Mouse (Mus musculus) CH12.LX (cell line): ENCODE results near the gene Znhit3. TPM values are rescaled to one million over a fixed set of nuclear protein-coding genes. Genes with fewer than 3 reads are reported as not detected.

ENCODE experiments used
- DNase-seq: peaks from one replicate; pipeline ENCODE4 v3.0.0-alpha.2; 2013; ENCODE audit errors: extremely low read depth
- H3K27ac ChIP-seq: 2 replicates; pipeline ENCODE4 v1.5.1; 2012; ENCODE audit warnings: low read depth, mild to moderate bottlenecking, control low read depth, moderate library complexity; ENCODE audit not compliant: insufficient read depth
- H3K27me3 ChIP-seq: replicated peaks from 2 replicates; pipeline ENCODE3; 2012; ENCODE audit warnings: inconsistent platforms
- H3K36me3 ChIP-seq, 2 experiments: replicated peaks in 1 of 2; 2 replicates each; pipeline versions ENCODE3 to v1.6.1; 2012; ENCODE audit warnings: inconsistent platforms in 1 of 2, low read length in 1 of 2, mild to moderate bottlenecking in 1 of 2, mixed read lengths in 1 of 2, moderate library complexity in 1 of 2; ENCODE audit not compliant: control insufficient read depth in 1 of 2, insufficient read depth in 1 of 2
- H3K4me1 ChIP-seq, 2 experiments: 2 replicates each; pipeline ENCODE4 v1.6.1; 2012; ENCODE audit warnings: inconsistent platforms in 1 of 2, moderate library complexity in 1 of 2; ENCODE audit not compliant: insufficient read depth in 2 of 2, control insufficient read depth in 1 of 2
- H3K4me2 ChIP-seq: 2 replicates; pipeline ENCODE4 v1.6.1; 2012; ENCODE audit warnings: low read depth, mild to moderate bottlenecking, control low read depth; ENCODE audit not compliant: poor library complexity, insufficient read depth, severe bottlenecking
- H3K4me3 ChIP-seq, 3 experiments: fragments of 150-350 bp in 1 of 3; sonication (generic) in 1 of 3; replicated peaks in 1 of 3; 2 replicates each; pipeline versions ENCODE3 to v1.5.1; 2011 to 2012; ENCODE audit warnings: low read depth in 2 of 3, low read length in 2 of 3, mild to moderate bottlenecking in 2 of 3, moderate library complexity in 2 of 3, control low read depth in 1 of 3, improper control_type of control experiment in 1 of 3, inconsistent platforms in 1 of 3, mixed read lengths in 1 of 3; ENCODE audit not compliant: poor library complexity in 1 of 3
- H3K79me2 ChIP-seq: replicated peaks from 2 replicates; pipeline ENCODE4 v1.6.1; 2012; ENCODE audit warnings: mild to moderate bottlenecking, moderate library complexity; ENCODE audit not compliant: control insufficient read depth, poor library complexity, insufficient read depth, severe bottlenecking; ENCODE audit errors: extremely low read depth
- H3K9ac ChIP-seq: 2 replicates; pipeline ENCODE4 v1.6.1; 2012; ENCODE audit warnings: low read depth, mild to moderate bottlenecking, control low read depth, moderate library complexity; ENCODE audit not compliant: insufficient read depth
- H3K9me3 ChIP-seq: replicated peaks from 2 replicates; pipeline ENCODE3; 2012; ENCODE audit warnings: low read length, inconsistent platforms, mixed read lengths
- CTCF ChIP-seq, 2 experiments: IDR thresholded peaks in 1 of 2; conservative IDR thresholded peaks in 1 of 2; 2 replicates each; pipeline ENCODE4 v1.5.1; 2011 to 2012; ENCODE audit warnings: low read depth in 2 of 2, low read length in 2 of 2, improper control_type of control experiment in 1 of 2, inconsistent platforms in 1 of 2, mild to moderate bottlenecking in 1 of 2, moderate library complexity in 1 of 2
- E2F4 ChIP-seq: IDR thresholded peaks from 2 replicates; pipeline ENCODE4 v1.6.1; 2011; ENCODE audit warnings: low read depth, low read length, improper control_type of control experiment; ENCODE audit not compliant: insufficient replicate concordance
- ELF1 ChIP-seq: IDR thresholded peaks from 2 replicates; pipeline ENCODE4 v1.6.1; 2014; ENCODE audit warnings: low read depth, mild to moderate bottlenecking, inconsistent platforms, low read length, improper control_type of control experiment
- EP300 ChIP-seq: IDR thresholded peaks from 2 replicates; pipeline ENCODE4 v1.6.1; 2011; ENCODE audit warnings: low read length, improper control_type of control experiment
- HCFC1 ChIP-seq: IDR thresholded peaks from 2 replicates; pipeline ENCODE4 v1.6.1; 2012; ENCODE audit warnings: low read depth, mild to moderate bottlenecking, inconsistent platforms, low read length, improper control_type of control experiment
- IRF4 ChIP-seq: IDR thresholded peaks from 2 replicates; pipeline ENCODE4 v1.6.1; 2014; ENCODE audit warnings: low read depth, mild to moderate bottlenecking, inconsistent platforms, low read length, improper control_type of control experiment
- JUN ChIP-seq: IDR thresholded peaks from 2 replicates; pipeline ENCODE4 v1.6.1; 2011; ENCODE audit warnings: low read depth, mild to moderate bottlenecking, low read length, improper control_type of control experiment, moderate library complexity; ENCODE audit not compliant: insufficient read depth
- KAT2A ChIP-seq: IDR thresholded peaks from 2 replicates; pipeline ENCODE4 v1.6.1; 2012; ENCODE audit warnings: low read length, improper control_type of control experiment, inconsistent platforms; ENCODE audit not compliant: insufficient replicate concordance
- MEF2A ChIP-seq: IDR thresholded peaks from 2 replicates; pipeline ENCODE4 v1.6.1; 2014; ENCODE audit warnings: low read depth, mild to moderate bottlenecking, inconsistent platforms, low read length, improper control_type of control experiment, borderline replicate concordance
- MXI1 ChIP-seq: IDR thresholded peaks from 2 replicates; pipeline ENCODE4 v1.6.1; 2011; ENCODE audit warnings: mild to moderate bottlenecking, low read depth, low read length, improper control_type of control experiment
- MYC ChIP-seq: IDR thresholded peaks from 2 replicates; pipeline ENCODE4 v1.6.1; 2011; ENCODE audit warnings: low read depth, mild to moderate bottlenecking, improper control_type of control experiment, low read length
- NELFE ChIP-seq: IDR thresholded peaks from 2 replicates; pipeline ENCODE4 v1.6.1; 2011; ENCODE audit warnings: low read depth, low read length, improper control_type of control experiment
- NRF1 ChIP-seq: IDR thresholded peaks from 2 replicates; pipeline ENCODE4 v1.6.1; 2014; ENCODE audit warnings: low read depth, mild to moderate bottlenecking, inconsistent platforms, low read length, improper control_type of control experiment, moderate library complexity
- POLR2A ChIP-seq: IDR thresholded peaks from 2 replicates; pipeline ENCODE4 v1.6.1; 2011; ENCODE audit warnings: low read depth, mild to moderate bottlenecking, improper control_type of control experiment, low read length
- POLR2AphosphoS2 ChIP-seq: IDR thresholded peaks from 2 replicates; pipeline ENCODE4 v1.6.1; 2011; ENCODE audit warnings: low read depth, low read length, improper control_type of control experiment
- RCOR1 ChIP-seq: conservative IDR thresholded peaks from 2 replicates; pipeline ENCODE4 v1.6.1; 2012; ENCODE audit warnings: low read depth, mild to moderate bottlenecking, inconsistent platforms, low read length, improper control_type of control experiment
- SMC3 ChIP-seq: IDR thresholded peaks from 2 replicates; pipeline ENCODE4 v1.6.1; 2011; ENCODE audit warnings: low read depth, low read length, improper control_type of control experiment
- TBP ChIP-seq: conservative IDR thresholded peaks from 2 replicates; pipeline ENCODE4 v1.6.1; 2011; ENCODE audit warnings: low read depth, low read length, improper control_type of control experiment
- TCF12 ChIP-seq: IDR thresholded peaks from 2 replicates; pipeline ENCODE4 v1.6.1; 2014; ENCODE audit warnings: low read depth, mild to moderate bottlenecking, inconsistent platforms, low read length, improper control_type of control experiment
- ZC3H11A ChIP-seq: IDR thresholded peaks from 2 replicates; pipeline ENCODE4 v1.6.1; 2012; ENCODE audit warnings: low read depth, mild to moderate bottlenecking, inconsistent platforms, low read length, improper control_type of control experiment
- ZKSCAN1 ChIP-seq: IDR thresholded peaks from 2 replicates; pipeline ENCODE4 v1.6.1; 2012; ENCODE audit warnings: low read depth, inconsistent platforms, low read length, improper control_type of control experiment, borderline replicate concordance
- ZMIZ1 ChIP-seq: IDR thresholded peaks from 2 replicates; pipeline ENCODE4 v1.6.1; 2012; ENCODE audit warnings: low read depth, mild to moderate bottlenecking, inconsistent platforms, low read length, improper control_type of control experiment
- ZNF384 ChIP-seq: IDR thresholded peaks from 2 replicates; pipeline ENCODE4 v1.6.1; 2012; ENCODE audit warnings: low read depth, low read length, improper control_type of control experiment, inconsistent platforms
- dilution Hi-C: fragments of 300-500 bp; cut with MboI; formaldehyde crosslinking; loops from 2 replicates; pipeline ENCODE4 v1.14.3; 2020; ENCODE audit warnings: low sequenced_read_pairs; ENCODE audit not compliant: extremely low pct_unique_long_range_greater_than_20kb, extremely low pct_ligation_motif_present
- in situ Hi-C: fragments of 300-500 bp; cut with MboI; formaldehyde crosslinking; loops from 3 replicates; pipeline ENCODE4 v1.14.3; 2019; ENCODE audit warnings: low sequenced_read_pairs, low pct_ligation_motif_present, low pct_unique_long_range_greater_than_20kb, mixed read lengths
- polyA plus RNA-seq: library from polyadenylated mRNA; unstranded; fragments of >175 nt; gene quantifications from 2 replicates; pipeline ENCODE4 v1.2.1, GENCODE M21; 2012; ENCODE audit warnings: low read depth; ENCODE audit not compliant: insufficient read length
- total RNA-seq, 2 experiments: library from RNA; depleted of rRNA; stranded (reverse); fragments of 300-350 nt in 1 of 2; fragments of >200 nt in 1 of 2; gene quantifications; 2 replicates each; pipeline ENCODE4 v1.2.3; 2012 to 2014

The Znhit3 gene
- total and polyA plus RNA-seq, 3 experiments, result 59.3 to 130 (median 62.9) TPM

GRCm38 (mm10) chr11:84948526-84948925, 32.4 kb upstream of the Znhit3 start:
- in situ Hi-C loops (no loop called here), dilution Hi-C loops (no loop called here)
- Histone ChIP-seq H3K4me1 (peaks cover 0 to 2% of the 10 kb centered on the region in 2 experiments; a peak in 1 of 4 replicates), H3K27me3 (peaks cover 77% of the 10 kb centered on the region), H3K4me2 (no peak overlapping the region)
- TF ChIP-seq CTCF (conservative IDR thresholded peaks at IDR 0.05 in 1 of 2, IDR thresholded peaks at IDR 0.05 in 1 of 2; ENCODE audit: low read depth in 2 of 2, low read length in 2 of 2) (no peak), ZNF384 (no peak), ZKSCAN1 (no peak), MYC (no peak), ZC3H11A (no peak), NRF1 (no peak), JUN (no peak), IRF4 (no peak), RCOR1 (no peak), ZMIZ1 (no peak), HCFC1 (no peak), MXI1 (no peak), EP300 (no peak), ELF1 (no peak), KAT2A (no peak), NELFE (no peak), SMC3 (no peak), E2F4 (no peak), POLR2A (no peak)
- TF ChIP-seq, all 38 proteins: peak for 0
- no peak for DNase-seq
- Histone ChIP-seq H3K4me3 (no peak overlapping the region), H3K27ac (no peak overlapping the region), H3K9me3 (peaks cover 7% of the 10 kb centered on the region), H3K36me3 (no peaks in the 10 kb centered on the region), H3K9ac (no peak overlapping the region), H3K79me2 (no peaks in the 10 kb centered on the region)

- TF ChIP-seq TCF12, result no peak
- TF ChIP-seq POLR2AphosphoS2, result no peak
- TF ChIP-seq TBP, result no peak
- TF ChIP-seq MEF2A, result no peak
- in situ Hi-C loops (no loop called here), dilution Hi-C loops (no loop called here)
- H3K4me1 ChIP-seq, result 0 out of 4 replicates have a peak, but pooled peaks cover 0 to 2% of the 10 kb centered on the region in 2 experiments
- H3K36me3 ChIP-seq, result no peaks in the 10 kb centered on the region
- H3K4me3 ChIP-seq, result no peak overlapping the region
- H3K27me3 ChIP-seq, result peaks cover 77% of the 10 kb centered on the region
- peaks cover 7% of the 10 kb centered on the region for H3K9me3 ChIP-seq
- DNase-seq, result no peak
- H3K4me2 ChIP-seq, result no peak overlapping the region
- no peak overlapping the region for H3K27ac ChIP-seq
- H3K9ac ChIP-seq, result no peak overlapping the region
- H3K79me2 ChIP-seq, result no peaks in the 10 kb centered on the region
Measured at GRCm38 (mm10) chr11:84948114-84948513, 31.9 kb upstream of the Znhit3 start.
